Mouse (Mus musculus) testis, adult 2 months (tissue): ENCODE results near the gene Ctdsp1. TPM values are rescaled to one million over a fixed set of nuclear protein-coding genes. Genes with fewer than 3 reads are reported as not detected.

Experiments used
- H3K27ac ChIP-seq: fragments of 200-500 bp; 2 replicates; pipeline ENCODE4 v1.5.1; 2012; ENCODE audit warnings: low read depth, low read length; ENCODE audit not compliant: control insufficient read depth, insufficient read depth
- H3K27me3 ChIP-seq: fragments of 200-500 bp; 2 replicates; pipeline ENCODE4 v1.6.1; 2012; ENCODE audit warnings: mild to moderate bottlenecking, low read length, moderate library complexity; ENCODE audit not compliant: control insufficient read depth, insufficient read depth
- H3K36me3 ChIP-seq: fragments of 200-500 bp; 2 replicates; pipeline ENCODE4 v1.6.1; 2012; ENCODE audit warnings: mild to moderate bottlenecking, low read length; ENCODE audit not compliant: control insufficient read depth, insufficient read depth
- H3K4me1 ChIP-seq: fragments of 200-500 bp; 2 replicates; pipeline ENCODE4 v1.6.1; 2012; ENCODE audit warnings: low read length; ENCODE audit not compliant: control insufficient read depth, insufficient read depth
- H3K4me3 ChIP-seq: fragments of 200-500 bp; 2 replicates; pipeline ENCODE4 v1.5.1; 2012; ENCODE audit warnings: low read depth, mild to moderate bottlenecking, low read length, moderate library complexity, mixed read lengths; ENCODE audit not compliant: control insufficient read depth
- CTCF ChIP-seq: fragments of 200-500 bp; IDR thresholded peaks from 2 replicates; pipeline ENCODE4 v1.5.1; 2012; ENCODE audit warnings: low read depth, mild to moderate bottlenecking, inconsistent platforms, low read length, moderate library complexity; ENCODE audit not compliant: control insufficient read depth, insufficient read depth, insufficient replicate concordance
- POLR2A ChIP-seq: fragments of 200-500 bp; IDR thresholded peaks from 2 replicates; pipeline ENCODE4 v1.6.1; 2012; ENCODE audit warnings: low read depth, mild to moderate bottlenecking, inconsistent platforms, low read length, moderate library complexity; ENCODE audit not compliant: control insufficient read depth
- polyA plus RNA-seq: library from polyadenylated mRNA; depleted of rRNA; stranded (reverse); fragments of >200 nt; gene quantifications from 2 replicates; pipeline ENCODE4 v1.2.3, GENCODE M21; 2012; rRNA removed

Gene Ctdsp1
- polyA plus RNA-seq, 1 experiment: 12.1 TPM

DNA sequence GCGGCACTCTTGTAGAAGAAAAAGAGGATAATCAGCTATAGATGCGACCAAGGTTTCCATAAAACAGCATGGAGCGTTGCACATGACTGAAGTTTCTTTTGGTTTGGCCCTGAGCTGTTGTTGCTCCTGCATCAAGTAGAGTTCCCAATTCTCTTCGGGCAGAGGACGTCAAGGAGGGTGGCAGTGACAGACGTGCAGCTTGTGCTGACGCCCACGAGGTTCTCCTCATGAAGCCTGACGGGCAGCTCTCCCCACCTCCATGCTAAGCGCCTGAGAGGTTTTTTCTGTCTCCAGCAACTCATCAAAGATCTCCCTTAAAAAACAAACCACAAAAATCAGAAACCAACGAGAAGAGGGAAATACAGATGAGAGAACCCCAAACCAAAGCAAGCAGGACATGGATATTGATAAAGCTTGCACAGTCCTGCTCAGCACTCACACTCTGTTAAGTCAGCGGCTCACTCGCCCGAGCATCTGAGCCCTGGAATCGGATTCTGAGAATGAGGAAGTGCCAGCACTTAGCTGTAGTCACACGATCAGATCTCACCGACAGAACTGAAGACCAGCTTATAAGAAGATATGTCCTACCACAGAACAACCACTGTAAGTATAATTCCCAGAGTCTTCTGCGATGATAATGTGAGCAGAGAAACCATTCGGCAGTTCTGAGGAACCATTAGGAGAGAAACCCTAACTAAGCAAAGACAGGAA is 48.0 kb downstream of the Ctdsp1 start:
- no peaks in the 10 kb centered on the region for H3K27me3 ChIP-seq
- H3K4me3 ChIP-seq: no peak overlapping the region
- peaks cover 2% of the 10 kb centered on the region for H3K36me3 ChIP-seq
- no peak overlapping the region for H3K27ac ChIP-seq
- no peaks in the 10 kb centered on the region for H3K4me1 ChIP-seq
- TF ChIP-seq POLR2A (no peak), CTCF (no peak)

DNA sequence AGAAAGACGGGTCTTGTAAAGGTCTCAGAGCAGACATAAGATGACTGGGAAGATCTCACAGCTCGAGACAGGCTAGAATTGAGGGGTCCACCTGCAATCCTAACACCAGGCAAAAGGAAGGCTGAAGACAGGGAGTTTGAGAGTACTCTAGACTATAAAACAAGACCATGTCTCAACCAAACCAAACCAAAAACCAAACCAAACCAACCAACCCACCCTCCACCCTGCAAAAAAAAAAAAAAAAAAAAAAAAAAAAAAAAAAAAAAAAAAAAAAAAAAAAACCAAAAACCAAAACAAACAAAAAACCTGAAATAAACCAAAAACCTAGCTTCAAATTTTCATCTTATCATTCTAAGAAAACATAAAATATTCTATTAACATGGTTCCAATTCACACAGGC is 53.2 kb downstream of the Ctdsp1 start:
- no peak overlapping the region for H3K4me3 ChIP-seq
- H3K36me3 ChIP-seq: peaks cover 2% of the 10 kb centered on the region
- H3K4me1 ChIP-seq: no peaks in the 10 kb centered on the region
- TF ChIP-seq POLR2A (no peak), CTCF (no peak)
- H3K27me3 ChIP-seq: no peaks in the 10 kb centered on the region
- no peak overlapping the region for H3K27ac ChIP-seq

Other genes with a start within 250 kb of the Ctdsp1 start
- gene Cxcr2, start 237.5 kb upstream of the Ctdsp1 start, polyA plus RNA-seq: not detected in 2 replicates
- not detected in 2 replicates for gene Cxcr1, start 196.9 kb upstream of the Ctdsp1 start, polyA plus RNA-seq
- 98.3 and 107 TPM in 2 replicates for gene Arpc2, start 155.4 kb upstream of the Ctdsp1 start, polyA plus RNA-seq
- gene Gpbar1, start 113.0 kb upstream of the Ctdsp1 start, polyA plus RNA-seq: 0.10 and 0.16 TPM in 2 replicates
- 1,529 and 1,552 TPM in 2 replicates for gene Aamp, start 106.8 kb upstream of the Ctdsp1 start, polyA plus RNA-seq
- gene Pnkd, start 106.6 kb upstream of the Ctdsp1 start, polyA plus RNA-seq: 118 and 119 TPM in 2 replicates
- 6.3 TPM in 2 replicates for gene Tmbim1, start 85.9 kb upstream of the Ctdsp1 start, polyA plus RNA-seq
- 22.0 and 25.9 TPM in 2 replicates for gene Catip, start 29.4 kb upstream of the Ctdsp1 start, polyA plus RNA-seq
- gene Slc11a1, start 16.3 kb upstream of the Ctdsp1 start, polyA plus RNA-seq: 3.0 and 3.1 TPM in 2 replicates
- gene Vil1, start 17.9 kb downstream of the Ctdsp1 start, polyA plus RNA-seq: 0.09 and 0.22 TPM in 2 replicates
- 22.4 and 26.6 TPM in 2 replicates for gene Cnot9, start 114.5 kb downstream of the Ctdsp1 start, polyA plus RNA-seq
- 69.7 and 84.0 TPM in 2 replicates for gene Plcd4, start 151.4 kb downstream of the Ctdsp1 start, polyA plus RNA-seq
- gene Usp37, start 152.8 kb downstream of the Ctdsp1 start, polyA plus RNA-seq: 23.7 and 23.8 TPM in 2 replicates
- gene Zfp142, start 196.7 kb downstream of the Ctdsp1 start, polyA plus RNA-seq: 7.5 and 7.9 TPM in 2 replicates
- gene Bcs1l, start 196.8 kb downstream of the Ctdsp1 start, polyA plus RNA-seq: 4.5 and 5.2 TPM in 2 replicates
- 175 and 194 TPM in 2 replicates for gene Rnf25, start 209.9 kb downstream of the Ctdsp1 start, polyA plus RNA-seq
- gene Stk36, start 209.9 kb downstream of the Ctdsp1 start, polyA plus RNA-seq: 177 and 209 TPM in 2 replicates